Mouse (Mus musculus): ENCODE data around the gene R3hcc1l.

- TF ChIP-seq POLR2A (IDR thresholded peaks at IDR 0.05; ENCODE audit: borderline replicate concordance, low read depth, low read length) (no peak), CTCF (IDR thresholded peaks at IDR 0.05; ENCODE audit: low read depth, low read length) (no peak)
Observed at GRCm38 (mm10) chr19:42537600-42537999, 19.0 kb downstream of the R3hcc1l start.
